Mouse (Mus musculus) induced T-regulatory cell, adult 2 months (primary cell): ENCODE results near the gene Med21.
A peak's percentile ranks its signal among the peaks of the same experiment; 100 is the strongest.

Experiments used
- DNase-seq: peaks from one replicate; pipeline ENCODE4 v3.0.0-alpha.2; 2012; ENCODE audit warnings: low read depth

The Med21 gene

DNA sequence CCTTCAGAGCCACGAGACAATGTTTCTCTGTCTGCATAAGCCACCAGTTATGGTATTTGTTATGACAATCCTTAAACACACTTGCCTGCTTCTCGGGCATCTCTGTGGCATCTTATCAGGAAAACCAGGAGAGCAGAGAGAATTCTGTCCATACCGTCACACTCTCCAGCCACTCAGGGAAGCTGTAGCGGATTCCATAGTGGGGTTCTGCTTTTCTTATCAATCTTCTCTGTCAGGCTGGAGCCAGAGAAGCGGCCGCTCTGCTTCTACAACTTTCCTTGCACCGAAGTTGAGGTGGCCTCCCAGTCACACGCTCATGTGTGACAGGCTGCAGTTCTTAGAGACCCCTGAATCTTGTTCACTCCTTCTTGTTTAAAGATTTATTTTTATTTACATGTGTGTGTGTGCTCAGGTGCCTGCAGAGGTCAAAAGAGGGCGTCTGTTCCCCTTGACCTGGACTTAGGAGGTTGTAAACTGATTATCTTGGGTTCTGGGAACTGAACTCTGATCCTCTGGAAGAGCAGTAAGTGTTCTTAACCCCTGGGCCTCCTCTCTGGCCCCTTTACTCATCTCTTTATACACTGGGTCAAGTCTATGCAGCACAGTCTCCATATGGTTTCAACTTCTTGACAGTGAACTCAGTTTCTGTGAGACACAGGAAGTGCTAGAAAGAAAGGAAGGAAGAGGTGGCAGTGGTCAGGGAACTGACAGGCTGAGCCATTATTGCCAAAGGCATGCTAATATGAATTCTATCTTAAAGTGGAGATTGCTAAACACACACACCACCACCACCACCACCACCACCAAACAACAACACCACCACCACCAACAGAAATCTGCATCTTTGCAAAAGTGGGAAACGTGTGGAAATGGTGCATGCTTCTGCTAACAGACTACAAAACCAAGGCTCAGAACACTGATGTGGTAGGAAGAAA is 36.1 kb downstream of the Med21 start:
- no peak for DNase-seq

GRCm38 (mm10) chr6:146683881-146684280 is 41.5 kb downstream of the Med21 start:
- DNase-seq: no peak

GRCm38 (mm10) chr6:146685781-146686308 is 43.5 kb downstream of the Med21 start:
- DNase-seq: peak; percentile 28

- no peak for DNase-seq
Measured at GRCm38 (mm10) chr6:146686463-146687196, 44.3 kb downstream of the Med21 start.

- no peak for DNase-seq
Measured at GRCm38 (mm10) chr6:146688010-146688409, 45.7 kb downstream of the Med21 start.

DNA sequence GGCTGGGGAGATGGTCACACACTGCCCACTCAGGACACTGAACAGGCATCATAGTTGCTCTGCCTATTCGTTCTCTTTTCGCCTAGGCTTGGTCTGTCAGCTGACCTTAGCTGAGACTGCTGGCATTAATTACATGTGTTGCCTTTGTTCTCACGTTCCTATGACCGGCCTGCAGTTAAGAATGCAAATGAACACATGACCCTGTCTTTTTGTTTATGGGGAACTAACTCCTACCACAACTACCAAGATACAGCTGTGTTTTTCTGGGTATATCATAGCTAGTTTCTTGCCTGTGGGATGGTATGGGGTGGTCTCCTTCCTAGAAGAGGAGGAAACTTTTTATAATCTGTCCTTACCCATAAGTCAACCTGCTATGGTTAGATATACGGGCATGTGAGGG is 46.5 kb downstream of the Med21 start:
- DNase-seq: no peak

DNA sequence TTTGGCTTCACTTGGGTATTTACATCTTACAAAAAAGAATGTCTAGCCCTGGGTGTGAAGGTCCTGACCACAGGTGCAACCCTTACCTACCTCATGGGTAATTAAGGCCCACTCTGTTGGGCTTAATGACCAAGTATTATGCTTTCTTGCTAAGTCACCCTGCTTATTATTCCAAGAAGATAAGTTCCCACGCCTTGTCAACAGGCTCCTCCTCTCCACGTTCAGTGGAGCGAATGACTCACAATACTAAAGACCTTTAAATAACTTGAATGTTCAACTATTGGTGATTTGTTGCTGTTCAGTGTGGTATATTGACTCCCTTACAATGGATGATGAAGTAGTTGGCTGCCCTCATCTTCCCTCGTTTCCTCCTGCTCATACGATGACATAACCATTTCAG is 55.4 kb downstream of the Med21 start:
- no peak for DNase-seq

DNA sequence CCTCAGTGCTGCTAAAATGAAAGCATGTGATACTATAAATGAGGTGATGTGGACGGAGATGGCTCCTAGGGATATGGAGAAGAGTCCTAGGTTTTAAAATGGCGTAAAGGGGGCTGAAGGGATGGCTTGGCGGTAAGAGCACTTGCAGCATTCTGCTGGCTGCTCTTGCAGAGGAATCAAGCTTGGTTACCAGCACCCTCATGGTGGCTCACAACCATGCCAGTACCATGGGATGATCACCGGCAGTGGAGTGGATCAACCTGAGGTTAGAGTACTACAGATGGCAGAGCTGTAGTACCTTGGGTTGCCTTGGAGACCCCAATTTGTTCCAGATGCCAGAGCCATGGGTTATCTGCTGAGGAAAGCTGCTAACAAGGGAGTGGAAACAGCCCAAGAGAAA is 56.0 kb downstream of the Med21 start:
- no peak for DNase-seq
